Mouse (Mus musculus) limb, embryonic 10.5 days (tissue): ENCODE results near the gene Rab33a. TPM values are rescaled to one million over a fixed set of nuclear protein-coding genes. Genes with fewer than 3 reads are reported as not detected.

Source experiments
- DNase-seq: peaks from one replicate; pipeline ENCODE4 v3.0.0-alpha.2; 2017; ENCODE audit warnings: low spot score
- H3K27ac ChIP-seq: fragments of 300-500 bp; sonication (generic); 2 replicates; pipeline ENCODE4 v1.5.1; 2016; ENCODE audit warnings: mild to moderate bottlenecking
- H3K27me3 ChIP-seq: fragments of 300-500 bp; sonication (generic); 2 replicates; pipeline ENCODE4 v1.6.1; 2016; ENCODE audit warnings: low read depth, mild to moderate bottlenecking; ENCODE audit not compliant: poor library complexity, severe bottlenecking
- H3K36me3 ChIP-seq: fragments of 300-500 bp; sonication (generic); 2 replicates; pipeline ENCODE4 v1.6.1; 2016; ENCODE audit warnings: mild to moderate bottlenecking, moderate library complexity
- H3K4me1 ChIP-seq: fragments of 300-500 bp; sonication (generic); 2 replicates; pipeline ENCODE4 v1.6.1; 2016
- H3K4me3 ChIP-seq: fragments of 300-500 bp; sonication (generic); 2 replicates; pipeline ENCODE4 v1.5.1; 2016; ENCODE audit warnings: mild to moderate bottlenecking, moderate library complexity
- H3K9me3 ChIP-seq: fragments of 300-500 bp; sonication (generic); replicated peaks from 2 replicates; pipeline ENCODE4 v1.6.1; 2016; ENCODE audit warnings: mild to moderate bottlenecking
- WGBS: fragments of 180-500 bp; shearing (Covaris S2); methylation state at CpG from one replicate; pipeline ENCODE4 v1.1.7; 2016; 5-methylcytosine and 5-hydroxymethylcytosine counted together
- polyA plus RNA-seq: library from polyadenylated mRNA; unstranded; fragments of >200 nt; fragmentation: Nextera tagmentation; extraction: Ambion mirVana; gene quantifications from 2 replicates; pipeline ENCODE4 v1.2.1, GENCODE M21; 2016

Gene Rab33a
- 2.5 and 3.2 TPM in 2 replicates for polyA plus RNA-seq

DNA sequence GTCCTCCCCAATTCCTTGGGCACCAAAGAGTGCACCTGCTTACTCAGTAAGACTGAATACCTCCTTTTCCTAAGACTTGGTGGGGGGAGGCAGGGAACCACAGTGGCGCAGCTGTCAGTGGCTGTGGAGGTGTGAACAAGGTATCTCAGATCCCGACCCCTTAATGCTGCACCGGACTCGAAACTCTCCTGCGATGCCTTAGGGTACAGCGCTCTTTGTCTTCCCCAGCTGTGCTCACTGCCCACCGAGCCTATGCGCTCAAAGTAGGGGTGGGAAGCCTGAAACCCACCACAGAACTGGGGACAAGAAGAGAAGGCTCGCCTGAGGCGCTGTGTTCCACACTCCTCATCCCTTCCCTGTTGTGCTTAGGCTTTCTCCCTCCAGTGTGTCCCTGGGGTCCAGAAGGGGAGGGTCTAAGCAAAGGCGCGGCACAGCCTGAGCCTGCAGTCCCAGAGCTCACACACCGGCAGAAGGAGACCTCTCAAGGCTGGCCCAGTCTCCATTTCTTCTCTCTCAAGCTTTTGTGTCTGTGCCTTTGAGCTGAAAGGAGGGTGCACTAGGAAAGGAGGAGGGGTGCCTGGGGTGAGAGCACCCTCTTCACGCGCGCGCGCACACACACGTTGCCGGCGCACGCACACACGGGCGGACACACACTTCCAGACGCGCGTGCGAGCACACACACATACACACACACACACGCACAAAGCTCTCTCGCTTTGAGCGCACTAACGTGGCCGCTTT is at the start of gene Rab33a:
TSS of gene Rab33a (plus strand) at position 478 of the 741 bp plus-strand sequence.
- no peaks in the 10 kb centered on the region; the same call in 1 of the 2 replicates for H3K9me3 ChIP-seq
- peak within 1 kb of the TSS; percentile 55 for H3K4me3 ChIP-seq
- peaks cover 18% of the 10 kb centered on the region for H3K27me3 ChIP-seq
- peak within 1 kb of the TSS; percentile 76 for H3K27ac ChIP-seq
- H3K36me3 ChIP-seq: no peaks in the 10 kb centered on the region
- peak; percentile 47 for DNase-seq
- 19% methylated on average over 28 of the region's 33 CpGs for WGBS
- peaks cover 5% of the 10 kb centered on the region for H3K4me1 ChIP-seq

DNA sequence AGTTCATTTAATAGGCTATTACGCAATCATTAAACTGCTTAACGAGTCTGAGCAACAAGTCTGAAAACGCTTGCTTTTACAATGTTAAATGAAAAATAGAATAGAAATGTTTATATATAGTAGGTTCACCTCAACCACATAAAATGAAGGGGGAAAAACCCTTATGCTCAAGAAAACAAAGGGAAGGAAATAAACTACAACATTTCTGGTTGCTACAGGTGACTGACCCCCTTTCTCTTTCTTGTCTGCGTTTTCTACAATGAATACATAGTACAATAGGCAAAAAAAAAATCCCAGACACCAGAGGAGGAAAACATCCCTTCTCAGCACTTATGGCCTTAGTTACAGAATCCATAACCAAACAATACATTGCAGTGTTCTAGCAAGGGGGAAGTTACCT is 38.0 kb upstream of the Rab33a start:
- Histone ChIP-seq H3K4me1 (no peaks in the 10 kb centered on the region), H3K36me3 (peaks cover 88% of the 10 kb centered on the region), H3K27ac (no peak overlapping the region), H3K4me3 (no peak overlapping the region), H3K9me3 (no peaks in the 10 kb centered on the region), H3K27me3 (no peaks in the 10 kb centered on the region)
- WGBS: 92% methylated on average over 4 of the region's 4 CpGs
- no peak for DNase-seq

DNA sequence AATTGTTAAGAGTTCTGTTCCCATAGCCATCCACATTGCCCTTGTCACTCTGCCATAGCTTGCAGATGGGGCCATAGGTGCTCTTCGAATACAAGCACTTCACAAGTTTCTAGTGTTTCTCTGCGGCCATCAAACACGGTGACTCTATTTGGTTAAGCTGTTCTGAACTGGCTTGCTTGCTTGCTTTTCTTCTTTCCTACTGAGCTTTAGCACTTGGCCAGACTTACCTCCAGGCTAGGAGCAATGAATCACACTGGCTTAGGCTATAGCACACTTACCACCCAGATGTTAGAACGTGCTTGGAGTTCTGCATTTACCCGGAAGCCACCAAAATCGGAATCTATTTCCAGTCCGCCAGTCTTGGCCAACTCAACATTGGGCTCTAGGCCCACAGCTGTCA is 37.4 kb upstream of the Rab33a start:
- H3K4me3 ChIP-seq: no peak overlapping the region
- H3K36me3 ChIP-seq: peaks cover 83% of the 10 kb centered on the region
- no peak for DNase-seq
- no peaks in the 10 kb centered on the region for H3K4me1 ChIP-seq
- no peaks in the 10 kb centered on the region for H3K27me3 ChIP-seq
- H3K9me3 ChIP-seq: no peaks in the 10 kb centered on the region
- no peak overlapping the region for H3K27ac ChIP-seq
- 93% methylated on average over 7 of the region's 7 CpGs for WGBS

DNA sequence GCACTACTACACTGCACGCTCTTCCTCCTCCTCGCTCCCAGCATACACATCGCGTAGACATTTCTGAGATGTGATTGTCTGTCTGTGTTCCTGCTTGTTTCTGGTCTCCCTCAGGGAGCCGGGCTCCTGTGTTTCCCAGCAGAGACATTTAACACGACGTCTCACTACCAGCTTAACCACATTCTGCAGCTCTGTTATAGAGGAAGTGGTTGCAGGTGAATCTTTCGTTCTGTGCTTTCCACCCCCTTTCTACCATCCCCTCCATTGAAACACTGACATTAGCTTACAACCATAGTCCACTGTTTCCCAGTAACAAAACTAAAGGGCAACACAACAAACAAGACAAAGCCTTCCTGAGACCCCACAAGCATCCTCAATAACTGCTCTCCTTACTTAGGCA is 25.3 kb upstream of the Rab33a start:
- no peak overlapping the region for H3K4me3 ChIP-seq
- 93% methylated on average over 8 of the region's 8 CpGs for WGBS

DNA sequence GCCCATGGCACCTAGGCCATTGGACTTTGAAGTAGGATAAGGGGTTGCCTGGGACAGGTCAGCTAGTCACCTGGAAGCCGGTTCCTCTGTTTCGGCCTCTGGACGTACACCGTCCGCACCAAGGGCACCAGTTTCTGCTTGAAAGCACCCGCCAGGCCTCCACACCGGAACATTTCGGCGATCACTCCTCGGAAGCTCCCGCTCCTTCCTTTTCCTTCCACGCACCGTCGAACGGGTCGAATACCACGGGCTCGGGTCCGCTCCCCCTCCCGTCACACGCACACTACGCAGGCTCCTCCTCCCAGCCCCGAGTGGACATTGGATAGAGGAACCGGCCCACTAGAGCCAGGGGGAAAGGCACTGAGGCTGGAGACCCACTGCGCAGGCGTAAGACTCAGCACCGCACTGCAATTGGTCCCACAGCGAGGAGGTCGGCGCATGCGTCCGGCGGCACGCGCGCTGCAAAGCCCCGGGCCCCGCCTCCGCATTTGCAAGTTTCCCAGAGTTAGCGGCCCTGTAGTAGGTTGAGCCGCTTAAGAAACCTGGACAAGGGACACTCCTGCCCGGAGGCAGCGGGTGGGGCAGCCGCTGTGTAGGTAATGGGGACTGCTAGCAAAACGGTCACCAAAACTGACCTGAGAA is 5.8 kb upstream of the Rab33a start, which contains the start of gene Aifm1:
TSS of gene Aifm1 (minus strand) at position 398 of the 642 bp plus-strand sequence.
- Histone ChIP-seq H3K4me3 (peak within 1 kb of the TSS; percentile 60), H3K4me1 (peaks cover 6% of the 10 kb centered on the region; the same call in 1 of the 2 replicates), H3K36me3 (no peaks in the 10 kb centered on the region), H3K27me3 (peaks cover 8% of the 10 kb centered on the region; the same call in 1 of the 2 replicates), H3K27ac (peak within 1 kb of the TSS; percentile 76), H3K9me3 (no peaks in the 10 kb centered on the region; the same call in 1 of the 2 replicates)
- WGBS: 14% methylated on average over 45 of the region's 45 CpGs
- peak; percentile 88 for DNase-seq

More for the DNA sequence above, 25.3 kb upstream of the Rab33a start:
- peaks cover 64% of the 10 kb centered on the region for H3K36me3 ChIP-seq
- no peaks in the 10 kb centered on the region for H3K27me3 ChIP-seq
- no peaks in the 10 kb centered on the region for H3K4me1 ChIP-seq
- H3K27ac ChIP-seq: no peak overlapping the region
- DNase-seq: no peak
- no peaks in the 10 kb centered on the region for H3K9me3 ChIP-seq

DNA sequence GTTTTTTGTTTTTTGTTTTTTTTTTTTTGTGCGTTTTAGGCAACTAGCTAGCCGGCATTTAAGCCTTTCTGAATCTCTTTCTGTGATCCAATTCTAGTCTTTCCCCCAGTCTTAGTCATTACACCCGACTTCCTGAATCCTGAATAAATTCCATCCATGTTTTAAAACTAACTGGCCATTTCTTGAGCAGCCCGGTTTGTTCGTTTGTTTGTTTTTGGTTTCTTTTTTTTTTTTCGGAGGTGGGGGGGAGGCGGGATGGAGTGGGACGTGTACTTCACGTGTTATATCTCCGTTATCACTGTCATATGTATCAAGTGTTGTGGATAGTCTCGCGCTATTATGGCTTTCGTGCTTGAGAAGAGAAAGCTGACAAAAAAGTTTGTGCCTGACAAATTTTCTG is 5.3 kb upstream of the Rab33a start:
- Histone ChIP-seq H3K27ac (no peak overlapping the region), H3K9me3 (no peaks in the 10 kb centered on the region; the same call in 1 of the 2 replicates), H3K4me3 (peak overlapping the region; percentile 60), H3K27me3 (peaks cover 11% of the 10 kb centered on the region; the same call in 1 of the 2 replicates), H3K36me3 (no peaks in the 10 kb centered on the region), H3K4me1 (peaks cover 11% of the 10 kb centered on the region)
- 8% methylated on average over 13 of the region's 13 CpGs for WGBS
- no peak for DNase-seq

DNA sequence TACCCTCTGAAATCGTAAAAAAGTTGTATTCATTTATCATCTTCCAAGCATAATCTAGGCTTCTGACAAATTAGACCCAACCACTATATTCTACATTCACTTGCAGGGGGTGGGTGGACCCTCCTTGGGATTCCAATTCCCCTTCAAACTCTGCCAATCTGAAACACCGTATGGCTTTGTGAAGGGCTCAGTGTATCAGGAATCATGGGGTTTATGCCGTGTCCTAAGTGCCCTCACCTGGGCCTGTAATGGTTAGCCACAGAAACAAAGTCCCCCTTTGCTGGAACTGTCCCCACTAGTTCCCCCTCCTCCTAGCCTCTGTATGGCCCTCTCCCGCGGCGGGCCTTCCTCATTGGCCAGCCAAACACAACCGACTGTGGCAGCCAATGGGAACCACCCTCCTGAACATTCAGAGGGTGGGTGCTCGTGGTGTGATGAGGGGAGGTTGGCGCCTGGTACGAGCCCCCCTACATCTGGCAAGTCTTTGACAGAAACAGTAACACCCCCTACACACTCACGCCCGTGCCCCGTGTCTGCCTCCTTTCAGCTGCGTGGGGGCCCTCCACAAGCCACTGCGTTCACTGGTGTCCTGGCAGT is 776 bp upstream of the Rab33a start:
- peaks cover 5% of the 10 kb centered on the region for H3K4me1 ChIP-seq
- H3K36me3 ChIP-seq: no peaks in the 10 kb centered on the region
- DNase-seq: peak; percentile 34
- 28% methylated on average over 15 of the region's 15 CpGs for WGBS
- peak overlapping the region; percentile 76 for H3K27ac ChIP-seq
- peaks cover 20% of the 10 kb centered on the region for H3K27me3 ChIP-seq
- no peaks in the 10 kb centered on the region; the same call in 1 of the 2 replicates for H3K9me3 ChIP-seq
- peak overlapping the region; percentile 55 for H3K4me3 ChIP-seq

DNA sequence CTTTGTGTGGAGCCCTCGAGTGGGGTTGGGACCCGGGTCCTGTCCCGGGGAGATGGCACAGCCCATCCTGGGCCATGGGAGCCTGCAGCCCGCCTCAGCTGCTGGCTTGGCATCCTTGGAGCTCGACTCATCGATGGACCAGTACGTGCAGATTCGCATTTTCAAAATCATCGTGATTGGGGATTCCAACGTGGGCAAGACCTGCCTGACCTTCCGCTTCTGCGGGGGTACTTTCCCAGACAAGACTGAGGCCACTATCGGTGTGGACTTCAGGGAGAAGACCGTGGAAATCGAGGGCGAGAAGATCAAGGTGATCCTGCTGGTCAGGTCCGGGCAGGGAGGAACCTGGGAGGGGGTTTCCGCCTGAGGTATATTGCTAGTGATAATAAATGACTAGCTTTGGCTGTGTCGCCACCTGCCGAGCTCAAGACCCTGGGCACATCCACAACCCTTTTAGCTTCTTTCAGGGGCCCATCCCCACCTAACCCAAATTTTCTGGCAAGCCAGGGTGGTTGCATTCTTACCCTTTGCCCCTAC is 532 bp downstream of the Rab33a start:
- H3K9me3 ChIP-seq: no peaks in the 10 kb centered on the region; the same call in 1 of the 2 replicates
- H3K4me3 ChIP-seq: peak overlapping the region; percentile 55
- H3K27me3 ChIP-seq: peaks cover 18% of the 10 kb centered on the region
- H3K36me3 ChIP-seq: no peaks in the 10 kb centered on the region
- 21% methylated on average over 20 of the region's 20 CpGs for WGBS
- no peak for DNase-seq
- H3K4me1 ChIP-seq: peaks cover 5% of the 10 kb centered on the region; the same call in 1 of the 2 replicates
- H3K27ac ChIP-seq: peak overlapping the region; percentile 76

DNA sequence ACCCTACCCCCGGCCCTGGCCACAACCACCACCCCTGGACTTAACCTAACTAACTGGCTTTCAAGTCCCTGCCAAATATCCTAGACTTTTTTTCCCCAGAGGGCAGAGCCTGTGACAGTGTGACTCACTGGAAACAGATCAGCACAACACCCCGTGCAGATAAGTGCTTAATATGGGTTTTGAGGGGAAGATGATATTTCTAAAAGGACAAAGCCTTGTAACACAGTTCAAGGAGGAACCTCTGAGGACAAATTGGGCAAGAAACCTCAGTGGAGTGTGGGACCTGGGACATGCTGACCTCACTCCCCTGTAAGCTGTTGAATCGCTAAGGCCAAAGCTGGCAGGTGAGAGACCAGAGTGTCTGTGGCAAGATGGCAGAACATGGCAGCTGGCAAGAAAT is 2.6 kb downstream of the Rab33a start:
- Histone ChIP-seq H3K4me3 (no peak overlapping the region), H3K27ac (no peak overlapping the region), H3K4me1 (peaks cover 5% of the 10 kb centered on the region; the same call in 1 of the 2 replicates), H3K27me3 (peaks cover 18% of the 10 kb centered on the region), H3K36me3 (no peaks in the 10 kb centered on the region), H3K9me3 (no peaks in the 10 kb centered on the region; the same call in 1 of the 2 replicates)
- no peak for DNase-seq
- WGBS: 90% methylated on average over 3 of the region's 3 CpGs

DNA sequence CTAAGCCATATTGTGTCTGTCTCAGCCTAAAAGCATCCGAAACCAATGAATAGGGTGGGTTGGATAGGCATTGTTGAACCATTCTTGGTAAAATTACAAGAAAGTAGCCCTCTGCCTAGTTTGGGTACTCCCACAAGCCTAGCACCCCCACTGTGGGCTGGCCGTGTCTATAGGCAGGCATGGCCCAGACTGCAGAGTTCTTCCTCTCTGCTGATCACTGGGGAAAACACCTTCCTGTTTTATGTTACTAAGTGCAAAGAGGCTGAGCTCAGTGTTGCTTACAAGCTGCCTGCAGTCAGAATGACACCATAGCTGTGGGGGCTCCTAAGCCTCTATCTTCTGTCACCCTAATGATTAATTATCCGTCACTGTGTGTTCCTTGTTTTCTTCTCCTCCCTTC is 4.4 kb downstream of the Rab33a start:
- WGBS: 69% methylated on average over 3 of the region's 3 CpGs
- Histone ChIP-seq H3K36me3 (no peaks in the 10 kb centered on the region), H3K9me3 (no peaks in the 10 kb centered on the region), H3K27me3 (peaks cover 18% of the 10 kb centered on the region), H3K4me3 (no peak overlapping the region), H3K27ac (no peak overlapping the region), H3K4me1 (peaks cover 4% of the 10 kb centered on the region; the same call in 1 of the 2 replicates)
- DNase-seq: no peak

DNA sequence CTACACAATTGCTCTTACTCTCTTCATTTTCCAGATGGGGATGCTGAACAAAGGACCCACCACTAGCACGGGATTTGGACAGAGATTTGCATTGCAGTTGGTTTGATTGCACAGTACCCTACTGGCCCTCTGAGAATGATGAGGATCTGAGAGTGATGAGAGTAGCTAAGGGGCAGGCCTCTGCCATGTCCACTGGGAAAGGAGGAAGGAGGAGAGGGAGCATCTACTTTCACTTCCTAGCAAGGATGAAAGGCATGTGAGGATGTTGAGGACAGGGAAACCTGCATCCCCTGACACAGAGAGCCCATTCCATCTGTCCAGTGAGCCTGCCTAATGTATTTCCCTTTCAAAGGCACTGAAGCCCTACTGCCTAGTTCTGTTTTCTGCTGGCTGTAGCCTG is 6.2 kb downstream of the Rab33a start:
- Histone ChIP-seq H3K27me3 (peaks cover 5% of the 10 kb centered on the region; the same call in 1 of the 2 replicates), H3K4me3 (no peak overlapping the region), H3K4me1 (no peaks in the 10 kb centered on the region), H3K9me3 (no peaks in the 10 kb centered on the region), H3K27ac (no peak overlapping the region), H3K36me3 (no peaks in the 10 kb centered on the region)
- no peak for DNase-seq
- 68% methylated on average over 1 of the region's 1 CpGs for WGBS

DNA sequence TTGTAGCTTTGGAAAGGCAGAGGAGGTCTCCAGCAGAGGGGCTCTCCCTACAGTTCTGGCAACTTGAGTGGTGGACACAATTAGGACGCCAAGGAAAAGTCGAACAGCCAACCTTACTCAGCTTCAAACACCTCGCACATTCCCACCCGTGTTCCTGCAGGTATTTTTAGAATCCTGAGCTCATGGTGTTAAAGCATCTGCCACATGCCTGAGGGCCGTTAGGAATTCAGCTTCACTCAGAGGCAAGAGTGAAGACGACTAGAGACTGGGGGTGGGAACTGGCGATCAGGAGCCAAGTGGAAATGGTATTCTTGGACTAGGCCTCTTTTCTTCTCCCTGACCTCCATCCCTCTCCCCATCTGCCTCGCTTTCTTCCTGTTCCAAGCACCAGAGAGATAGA is 6.8 kb downstream of the Rab33a start:
- Histone ChIP-seq H3K4me1 (no peaks in the 10 kb centered on the region), H3K27me3 (no peaks in the 10 kb centered on the region), H3K36me3 (no peaks in the 10 kb centered on the region), H3K9me3 (no peaks in the 10 kb centered on the region), H3K4me3 (no peak overlapping the region), H3K27ac (no peak overlapping the region)
- DNase-seq: no peak
- WGBS: 66% methylated on average over 8 of the region's 8 CpGs
